Mouse (Mus musculus) neural tube, embryonic 12.5 days (tissue): ENCODE results near the gene Vmn1r173. TPM values are rescaled to one million over a fixed set of nuclear protein-coding genes. Genes with fewer than 3 reads are reported as not detected.
"Not testable (repeated sequence)": the region's sequence is repeated elsewhere in the genome, so short reads cannot be mapped to it uniquely, and the experiment has no call there.

Source experiments
- ATAC-seq: fragments of 200-750 bp; cut with Nextera tagmentation; 2 replicates; pipeline ENCODE4 v1.8.0; 2017; ENCODE audit warnings: low read depth, mild to moderate bottlenecking, moderate TSS enrichment, moderate library complexity; ENCODE audit not compliant: low FRiP score
- H3K27ac ChIP-seq: fragments of 300-500 bp; sonication (generic); 2 replicates; pipeline ENCODE4 v1.5.1; 2016
- H3K27me3 ChIP-seq: fragments of 300-500 bp; sonication (generic); replicated peaks from 2 replicates; pipeline ENCODE4 v1.6.1; 2016; ENCODE audit warnings: mild to moderate bottlenecking
- H3K36me3 ChIP-seq: fragments of 300-500 bp; sonication (generic); 2 replicates; pipeline ENCODE4 v1.6.1; 2016; ENCODE audit warnings: mild to moderate bottlenecking
- H3K4me1 ChIP-seq: fragments of 300-500 bp; sonication (generic); 2 replicates; pipeline ENCODE4 v1.6.1; 2016
- H3K4me2 ChIP-seq: fragments of 300-500 bp; sonication (generic); replicated peaks from 2 replicates; pipeline ENCODE4 v1.6.1; 2016; ENCODE audit warnings: mild to moderate bottlenecking
- H3K4me3 ChIP-seq: fragments of 300-500 bp; sonication (generic); 2 replicates; pipeline ENCODE4 v1.5.1; 2016
- H3K9ac ChIP-seq: fragments of 300-500 bp; sonication (generic); 2 replicates; pipeline ENCODE4 v1.6.1; 2016; ENCODE audit warnings: mild to moderate bottlenecking
- H3K9me3 ChIP-seq: fragments of 300-500 bp; sonication (generic); 2 replicates; pipeline ENCODE4 v1.6.1; 2016; ENCODE audit warnings: mild to moderate bottlenecking
- WGBS: fragments of 180-500 bp; shearing (Covaris S2); methylation state at CpG from one replicate; pipeline ENCODE4 v1.1.7; 2016; 5-methylcytosine and 5-hydroxymethylcytosine counted together
- polyA plus RNA-seq: library from polyadenylated mRNA; unstranded; fragments of >200 nt; fragmentation: Nextera tagmentation; extraction: Ambion mirVana; gene quantifications from 2 replicates; pipeline ENCODE4 v1.2.1, GENCODE M21; 2016

The Vmn1r173 gene
- polyA plus RNA-seq = not detected in 2 replicates

GRCm38 (mm10) chr7:23700403-23700802, at the start of gene Vmn1r173:
Gene Vmn1r173, plus strand, starts transcription at chr7:23700703.
- H3K4me1 ChIP-seq = not testable (repeated sequence)
- 33% methylated on average over 1 of the region's 1 CpGs for WGBS

GRCm38 (mm10) chr7:23658016-23658415, 42.5 kb upstream of the Vmn1r173 start, which contains the start of gene Vmn1r172:
Gene Vmn1r172, plus strand, starts transcription at chr7:23658316.
- Histone ChIP-seq H3K9ac (no peak within 1 kb of the TSS), H3K9me3 (peaks cover under 1% of the 10 kb centered on the region; the same call in 1 of the 2 replicates), H3K27me3 (no peaks in the 10 kb centered on the region), H3K36me3 (no peaks in the 10 kb centered on the region), H3K4me2 (no peak within 1 kb of the TSS), H3K4me3 (no peak within 1 kb of the TSS), H3K4me1 (no peaks in the 10 kb centered on the region), H3K27ac (no peak within 1 kb of the TSS)
- WGBS = 70% methylated on average over 2 of the region's 2 CpGs
- no peak for ATAC-seq

More at GRCm38 (mm10) chr7:23700403-23700802, at the start of gene Vmn1r173:
- not testable (repeated sequence) for H3K36me3 ChIP-seq, H3K9ac ChIP-seq, ATAC-seq, H3K9me3 ChIP-seq, H3K4me2 ChIP-seq, H3K27ac ChIP-seq, H3K27me3 ChIP-seq, H3K4me3 ChIP-seq

GRCm38 (mm10) chr7:23751970-23752369, 51.5 kb downstream of the Vmn1r173 start, which contains the start of gene Vmn1r174:
Gene Vmn1r174, plus strand, starts transcription at chr7:23752270.
- WGBS = 62% methylated on average over 1 of the region's 1 CpGs
- not testable (repeated sequence) for H3K9me3 ChIP-seq, H3K4me2 ChIP-seq, ATAC-seq, H3K36me3 ChIP-seq, H3K4me3 ChIP-seq, H3K9ac ChIP-seq, H3K27ac ChIP-seq, H3K27me3 ChIP-seq, H3K4me1 ChIP-seq

Other genes starting within 250 kb of the Vmn1r173 start
- gene Vmn1r167, start 193.5 kb upstream of the Vmn1r173 start, polyA plus RNA-seq = not detected in 2 replicates
- gene Vmn1r168, start 161.0 kb upstream of the Vmn1r173 start, polyA plus RNA-seq = not detected in 2 replicates
- not detected in 2 replicates for gene Vmn1r169, start 125.2 kb upstream of the Vmn1r173 start, polyA plus RNA-seq
- gene Vmn1r170, start 94.5 kb upstream of the Vmn1r173 start, polyA plus RNA-seq = not detected in 2 replicates
- not detected in 2 replicates for gene Vmn1r171, start 70.0 kb upstream of the Vmn1r173 start, polyA plus RNA-seq
- gene Vmn1r172, start 42.4 kb upstream of the Vmn1r173 start, polyA plus RNA-seq = not detected in 2 replicates
- not detected in 2 replicates for gene Vmn1r174, start 51.6 kb downstream of the Vmn1r173 start, polyA plus RNA-seq
- gene Vmn1r175, start 109.9 kb downstream of the Vmn1r173 start, polyA plus RNA-seq = not detected in 2 replicates
- gene Vmn1r176, start 136.7 kb downstream of the Vmn1r173 start, polyA plus RNA-seq = not detected in 2 replicates
- not detected in 2 replicates for gene Vmn1r177, start 165.7 kb downstream of the Vmn1r173 start, polyA plus RNA-seq
- not detected in 2 replicates for gene Vmn1r178, start 191.3 kb downstream of the Vmn1r173 start, polyA plus RNA-seq
- not detected in 2 replicates for gene Vmn1r179, start 226.3 kb downstream of the Vmn1r173 start, polyA plus RNA-seq
- not detected in 2 replicates for gene Vmn1r180, start 249.9 kb downstream of the Vmn1r173 start, polyA plus RNA-seq